Mouse (Mus musculus) thymus, adult 18-20 months (tissue): Measurements from ENCODE around the gene Tmem43.

ENCODE experiments used
- DNase-seq, 2 experiments: peaks; one replicate each; pipeline ENCODE4 v3.0.0; 2022; ENCODE audit warnings: mixed read lengths in 2 of 2

Tmem43 gene

GRCm38 (mm10) chr6:91535231-91535630 is 61.7 kb downstream of the Tmem43 start:
- no peak for DNase-seq

- no peak for DNase-seq
Observed at GRCm38 (mm10) chr6:91536047-91536765, 62.7 kb downstream of the Tmem43 start.
